Mouse (Mus musculus): ENCODE measurements around the gene Ccdc82. TPM values are rescaled to one million over a fixed set of nuclear protein-coding genes. Genes with fewer than 3 reads are reported as not detected.

Ccdc82 gene
- polyA plus RNA-seq, 1 experiment from 2014 or later = 13.3 TPM

DNA sequence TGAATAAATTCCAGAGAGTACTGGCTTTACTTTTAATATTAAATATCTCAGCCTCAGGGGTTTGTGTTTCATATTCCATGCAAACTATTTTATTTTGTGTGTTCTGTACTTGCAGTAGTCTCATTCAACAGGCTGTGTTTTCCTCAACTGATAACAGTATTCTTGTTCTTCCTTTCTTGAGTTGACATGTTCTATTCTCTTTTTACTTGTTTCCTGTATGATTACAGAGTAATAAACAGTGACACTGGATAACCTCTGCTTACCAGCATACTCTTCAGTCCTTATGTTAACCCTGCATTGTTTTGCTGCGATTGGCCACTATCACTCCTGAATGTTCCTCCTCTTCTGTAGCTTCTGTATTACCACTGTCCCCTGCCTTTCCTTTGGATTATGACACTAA, 10.0 kb downstream of the Ccdc82 start:
- Histone ChIP-seq H3K9me3 (no peaks in the 10 kb centered on the region), H3K27ac (no peak overlapping the region), H3K4me3 (no peak overlapping the region), H3K36me3 (no peaks in the 10 kb centered on the region), H3K4me1 (no peaks in the 10 kb centered on the region), H3K9ac (no peak overlapping the region), H3K27me3 (no peaks in the 10 kb centered on the region), H3K4me2 (no peak overlapping the region)
- no peak for ATAC-seq (ENCODE audit: borderline replicate concordance, extremely low read depth, low FRiP score, low TSS enrichment)
- WGBS = 88% methylated on average over 1 of the region's 1 CpGs

- Histone ChIP-seq H3K4me2 (no peak overlapping the region), H3K4me1 (no peaks in the 10 kb centered on the region), H3K4me3 (no peak overlapping the region), H3K27ac (no peak overlapping the region), H3K9ac (no peak overlapping the region), H3K27me3 (no peaks in the 10 kb centered on the region), H3K36me3 (no peaks in the 10 kb centered on the region), H3K9me3 (no peaks in the 10 kb centered on the region)
- no peak for ATAC-seq (ENCODE audit: borderline replicate concordance, extremely low read depth, low FRiP score, low TSS enrichment)
- 84% methylated on average over 2 of the region's 2 CpGs for WGBS
Observed at GRCm38 (mm10) chr9:13258173-13258572, 11.4 kb downstream of the Ccdc82 start.

DNA sequence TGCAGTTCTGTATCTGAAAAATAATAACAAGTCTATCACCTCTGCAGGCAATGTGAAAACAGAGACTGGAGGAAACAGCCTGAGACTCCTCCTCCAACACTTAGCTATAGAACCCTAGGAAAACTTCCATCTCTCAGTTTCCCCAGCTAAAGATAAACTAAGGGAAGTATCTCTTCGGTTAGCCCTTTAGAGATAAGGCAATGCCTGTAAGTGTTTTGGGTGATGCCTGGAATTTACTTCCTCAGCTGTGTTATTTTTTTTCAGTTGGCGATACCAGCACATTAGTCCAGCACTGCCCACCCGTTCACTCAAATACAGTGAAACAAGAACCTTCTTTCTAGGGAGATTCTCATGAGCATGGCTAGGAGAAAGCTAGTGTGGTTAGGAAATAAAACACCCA, 14.2 kb downstream of the Ccdc82 start:
- 62% methylated on average over 3 of the region's 3 CpGs for WGBS
- no peak overlapping the region for H3K4me3 ChIP-seq

DNA sequence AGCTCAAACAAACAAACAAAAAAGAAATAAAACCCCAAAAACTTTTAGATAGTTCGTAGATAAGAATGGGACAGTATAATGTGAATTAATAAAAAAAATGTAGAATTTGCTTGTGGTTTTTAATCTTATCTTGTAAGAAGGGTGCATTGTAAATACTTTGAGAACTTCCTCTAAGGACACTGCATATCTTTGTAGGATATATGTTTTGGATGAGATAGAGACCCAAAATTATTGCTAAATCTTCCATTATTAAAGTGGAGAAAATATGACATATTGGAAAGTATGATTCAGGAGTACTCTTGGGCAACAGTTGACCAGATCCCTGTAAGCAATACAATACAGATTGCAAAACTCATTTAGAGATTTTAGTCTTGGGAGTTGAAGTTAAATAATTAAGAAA, 26.5 kb downstream of the Ccdc82 start:
- no peak for ATAC-seq (ENCODE audit: borderline replicate concordance, extremely low read depth, low FRiP score, low TSS enrichment)
- Histone ChIP-seq H3K9ac (no peak overlapping the region), H3K27ac (no peak overlapping the region), H3K36me3 (0 out of 2 replicates have a peak, but pooled peaks cover 5% of the 10 kb centered on the region), H3K4me1 (no peaks in the 10 kb centered on the region), H3K27me3 (no peaks in the 10 kb centered on the region), H3K4me3 (no peak overlapping the region), H3K4me2 (no peak overlapping the region), H3K9me3 (no peaks in the 10 kb centered on the region)
- 84% methylated on average over 1 of the region's 1 CpGs for WGBS

More for the DNA sequence above, 14.2 kb downstream of the Ccdc82 start:
- Histone ChIP-seq H3K9ac (no peak overlapping the region), H3K4me2 (no peak overlapping the region), H3K9me3 (no peaks in the 10 kb centered on the region), H3K4me1 (no peaks in the 10 kb centered on the region), H3K36me3 (no peaks in the 10 kb centered on the region), H3K27ac (no peak overlapping the region), H3K27me3 (no peaks in the 10 kb centered on the region)
- no peak for ATAC-seq (ENCODE audit: borderline replicate concordance, extremely low read depth, low FRiP score, low TSS enrichment)

DNA sequence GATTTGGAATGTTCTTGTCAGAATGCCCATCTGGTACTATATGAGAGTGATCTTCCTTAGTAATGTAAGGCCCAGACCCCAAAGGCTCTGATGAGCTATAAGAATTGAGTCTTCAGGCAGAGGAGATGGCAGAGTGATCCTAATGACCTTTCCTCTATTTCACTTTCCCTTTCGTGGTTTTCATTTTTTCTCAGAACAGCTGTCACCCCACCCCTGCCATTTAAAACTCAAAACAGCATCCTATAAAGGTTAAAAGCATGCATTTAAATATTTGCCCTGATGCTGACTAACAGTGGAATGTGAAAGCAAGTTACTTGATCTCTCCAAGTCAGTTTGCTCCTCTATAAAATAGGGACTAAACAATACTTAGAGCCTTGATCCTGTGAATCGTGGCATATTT, 40.7 kb downstream of the Ccdc82 start:
- H3K4me3 ChIP-seq = no peak overlapping the region
- no peak for ATAC-seq (ENCODE audit: borderline replicate concordance, extremely low read depth, low FRiP score, low TSS enrichment)
- WGBS = 62% methylated on average over 2 of the region's 2 CpGs

GRCm38 (mm10) chr9:13296274-13297121, 49.7 kb downstream of the Ccdc82 start:
- Histone ChIP-seq H3K4me1 (peaks cover 38% of the 10 kb centered on the region), H3K27me3 (no peaks in the 10 kb centered on the region), H3K4me3 (peak overlapping the region; percentile 65), H3K36me3 (no peaks in the 10 kb centered on the region), H3K9me3 (no peaks in the 10 kb centered on the region), H3K27ac (peak overlapping the region; percentile 85), H3K9ac (peak overlapping the region; percentile 62), H3K4me2 (peak overlapping the region; percentile 98)
- WGBS = 0% methylated on average over 25 of the region's 28 CpGs
- ATAC-seq (ENCODE audit: borderline replicate concordance, extremely low read depth, low FRiP score, low TSS enrichment) = peak; percentile 95

More for the DNA sequence above, 40.7 kb downstream of the Ccdc82 start:
- no peak overlapping the region for H3K4me2 ChIP-seq
- no peak overlapping the region for H3K9ac ChIP-seq
- no peaks in the 10 kb centered on the region for H3K9me3 ChIP-seq
- H3K4me1 ChIP-seq = no peaks in the 10 kb centered on the region
- H3K36me3 ChIP-seq = no peaks in the 10 kb centered on the region
- no peaks in the 10 kb centered on the region for H3K27me3 ChIP-seq
- H3K27ac ChIP-seq = no peak overlapping the region

DNA sequence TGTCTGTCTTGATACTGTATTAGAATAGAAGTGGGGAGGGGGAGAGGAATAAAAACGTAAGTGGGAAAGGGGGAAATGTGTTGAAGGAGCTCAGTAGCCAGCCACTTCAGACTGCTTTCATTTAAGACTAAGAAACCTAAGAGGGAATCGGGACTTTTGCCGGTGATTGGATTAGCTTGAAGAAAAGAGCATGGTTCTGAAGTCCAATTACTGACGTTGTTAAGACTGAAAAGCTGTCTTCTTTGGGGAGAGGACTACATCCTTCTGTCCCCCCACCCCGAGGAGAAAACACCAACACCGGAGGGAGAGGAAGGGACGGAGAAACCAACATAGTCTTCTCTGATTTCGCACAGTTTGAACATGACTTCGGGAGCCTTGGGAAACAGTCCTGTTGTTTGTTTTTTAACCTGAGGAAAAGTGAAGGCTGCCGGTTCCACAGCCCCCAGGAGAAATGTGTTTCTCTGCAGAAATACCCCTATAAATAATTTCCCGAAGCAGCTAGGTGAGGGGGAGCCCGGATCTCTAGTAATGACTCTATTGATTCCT, 50.4 kb downstream of the Ccdc82 start:
- Histone ChIP-seq H3K4me1 (peaks cover 45% of the 10 kb centered on the region), H3K9ac (peak overlapping the region; percentile 62), H3K27me3 (no peaks in the 10 kb centered on the region), H3K27ac (peak overlapping the region; percentile 85), H3K4me2 (peak overlapping the region; percentile 98), H3K4me3 (peak overlapping the region; percentile 65), H3K36me3 (no peaks in the 10 kb centered on the region), H3K9me3 (no peaks in the 10 kb centered on the region)
- no peak for ATAC-seq (ENCODE audit: borderline replicate concordance, extremely low read depth, low FRiP score, low TSS enrichment)
- 0% methylated on average over 12 of the region's 12 CpGs for WGBS

DNA sequence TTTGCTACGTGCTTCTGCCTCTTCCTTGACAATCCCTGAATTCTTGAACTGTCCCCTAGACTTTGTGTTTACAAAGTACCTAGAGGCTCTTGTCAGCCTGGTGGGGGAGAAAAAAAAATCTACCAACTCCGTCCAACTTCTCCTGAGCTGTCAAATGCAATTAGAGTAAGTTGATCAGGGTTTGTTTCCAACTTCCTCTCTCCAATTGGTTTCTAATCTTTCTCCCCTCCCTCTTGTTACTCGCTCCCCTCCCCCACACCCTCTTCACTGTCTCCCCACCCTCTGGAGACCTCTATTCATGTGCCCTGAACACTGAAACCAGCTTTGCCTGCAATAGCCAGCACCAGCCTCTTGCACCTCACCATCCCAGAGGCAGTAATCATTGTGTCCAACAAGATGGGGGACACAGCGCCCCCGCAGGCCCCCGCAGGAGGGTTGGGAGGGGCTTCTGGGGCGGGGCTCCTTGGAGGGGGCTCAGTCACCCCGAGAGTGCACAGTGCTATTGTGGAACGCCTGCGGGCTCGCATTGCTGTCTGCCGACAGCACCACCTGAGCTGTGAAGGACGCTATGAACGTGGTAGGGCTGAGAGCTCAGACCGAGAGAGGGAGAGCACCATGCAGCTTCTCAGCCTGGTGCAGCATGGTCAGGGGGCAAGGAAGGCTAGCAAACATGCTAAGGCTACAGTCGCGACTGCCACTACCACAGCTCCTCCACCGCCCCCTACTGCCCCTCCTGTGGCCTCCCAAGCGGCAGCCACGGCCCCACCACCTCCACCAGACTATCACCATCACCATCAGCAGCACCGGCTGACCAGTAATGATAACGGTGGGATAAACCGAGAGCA, 51.1 kb downstream of the Ccdc82 start, which contains the start of gene Maml2:
Maml2 (plus strand) TSS at position 290 of the 845 bp plus-strand sequence.
- Histone ChIP-seq H3K27ac (peak within 1 kb of the TSS; percentile 85), H3K36me3 (no peaks in the 10 kb centered on the region), H3K4me1 (peaks cover 48% of the 10 kb centered on the region), H3K4me2 (peak within 1 kb of the TSS; percentile 98), H3K4me3 (peak within 1 kb of the TSS; percentile 65), H3K27me3 (no peaks in the 10 kb centered on the region), H3K9me3 (no peaks in the 10 kb centered on the region), H3K9ac (peak within 1 kb of the TSS; percentile 62)
- peak; percentile 58 for ATAC-seq (ENCODE audit: borderline replicate concordance, extremely low read depth, low FRiP score, low TSS enrichment)
- under 1% methylated on average over 23 of the region's 23 CpGs for WGBS

GRCm38 (mm10) chr9:13298513-13298878, 51.7 kb downstream of the Ccdc82 start:
- Histone ChIP-seq H3K27ac (peak overlapping the region; percentile 85), H3K4me2 (peak overlapping the region; percentile 98), H3K4me1 (peaks cover 48% of the 10 kb centered on the region), H3K9me3 (no peaks in the 10 kb centered on the region), H3K36me3 (no peaks in the 10 kb centered on the region), H3K4me3 (peak overlapping the region; percentile 65), H3K27me3 (no peaks in the 10 kb centered on the region), H3K9ac (peak overlapping the region; percentile 62)
- no peak for ATAC-seq (ENCODE audit: borderline replicate concordance, extremely low read depth, low FRiP score, low TSS enrichment)
- WGBS = 18% methylated on average over 9 of the region's 9 CpGs

DNA sequence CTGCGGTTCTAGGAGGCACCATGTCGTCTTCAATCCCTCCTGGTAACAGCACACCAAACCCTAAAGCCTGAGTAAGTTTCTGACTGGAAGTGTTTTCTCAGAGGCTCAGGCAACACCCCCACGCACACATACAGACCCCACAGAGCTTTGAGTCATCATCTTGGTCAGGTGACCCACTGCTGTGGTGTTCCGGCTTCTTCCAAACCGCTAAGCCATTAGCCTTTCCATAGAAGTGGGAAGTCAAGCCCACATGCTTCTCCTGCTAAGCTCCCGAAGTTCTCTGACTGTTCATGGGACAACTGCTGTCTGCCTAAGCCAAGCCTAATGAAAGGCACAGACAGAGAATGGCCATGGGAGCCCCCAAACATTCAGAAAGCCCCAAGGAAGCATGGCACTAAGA, 52.4 kb downstream of the Ccdc82 start:
- ATAC-seq (ENCODE audit: borderline replicate concordance, extremely low read depth, low FRiP score, low TSS enrichment) = no peak
- H3K36me3 ChIP-seq = no peaks in the 10 kb centered on the region
- H3K4me2 ChIP-seq = peak overlapping the region; percentile 98
- 72% methylated on average over 6 of the region's 6 CpGs for WGBS
- H3K4me3 ChIP-seq = peak overlapping the region; percentile 65
- no peak overlapping the region for H3K9ac ChIP-seq
- no peak overlapping the region for H3K27ac ChIP-seq
- H3K4me1 ChIP-seq = peaks cover 55% of the 10 kb centered on the region
- no peaks in the 10 kb centered on the region for H3K27me3 ChIP-seq
- no peaks in the 10 kb centered on the region for H3K9me3 ChIP-seq

DNA sequence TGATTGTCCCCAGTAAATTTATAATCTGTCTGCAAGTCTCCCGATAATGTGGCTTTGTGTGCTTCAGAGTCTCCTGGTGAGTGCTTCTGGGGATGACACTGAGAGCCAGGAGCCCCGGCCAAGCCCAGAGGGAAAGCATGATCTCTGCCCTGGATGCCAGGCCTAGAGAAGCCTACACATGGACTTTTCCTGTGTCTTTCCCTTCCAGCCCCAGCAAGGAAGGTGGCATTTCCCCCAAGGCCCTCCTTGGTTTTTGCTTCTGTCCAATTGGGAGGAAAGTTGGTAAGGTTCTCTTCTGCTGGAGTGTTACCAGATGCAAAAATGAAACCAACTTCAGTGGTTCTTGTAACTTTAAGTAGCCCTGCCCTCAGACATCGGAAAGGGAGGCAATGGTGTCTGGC, 53.3 kb downstream of the Ccdc82 start:
- Histone ChIP-seq H3K4me3 (peak overlapping the region; percentile 65), H3K9ac (peak overlapping the region; percentile 28), H3K27ac (peak overlapping the region; percentile 23)

More for the DNA sequence above, 53.3 kb downstream of the Ccdc82 start:
- 33% methylated on average over 3 of the region's 3 CpGs for WGBS
- no peaks in the 10 kb centered on the region for H3K9me3 ChIP-seq
- no peaks in the 10 kb centered on the region for H3K27me3 ChIP-seq
- no peaks in the 10 kb centered on the region for H3K36me3 ChIP-seq
- ATAC-seq (ENCODE audit: borderline replicate concordance, extremely low read depth, low FRiP score, low TSS enrichment) = no peak
- peak overlapping the region; percentile 98 for H3K4me2 ChIP-seq
- H3K4me1 ChIP-seq = peaks cover 56% of the 10 kb centered on the region
